Mouse (Mus musculus): Measurements from ENCODE around the gene Gpr26. TPM values are rescaled to one million over a fixed set of nuclear protein-coding genes. Genes with fewer than 3 reads are reported as not detected.

Gpr26 gene
- polyA plus RNA-seq, 1 experiment from 2014 or later = not detected

Other genes with a start within 250 kb of the Gpr26 start
- 0.55 and 0.95 TPM in 2 replicates for gene Cpxm2, start 188.3 kb downstream of the Gpr26 start, polyA plus RNA-seq (2014; fragmentation: Nextera tagmentation; extraction: Ambion mirVana)